Mouse (Mus musculus) layer of hippocampus, adult 2 months (tissue): ENCODE measurements at regions not wholly inside any gene's neighbourhood (a gene's known extent, or its start where the extent isn't known, plus 50 kb on each side); places are given as distances from the start of the nearest gene placed in this dataset.

Experiments used
- DNase-seq, 2 experiments: peaks; one replicate each; pipeline ENCODE4 v3.0.0; 2022; ENCODE audit warnings: low spot score in 2 of 2
- H3K27ac ChIP-seq: fragments of 200-600 bp; 2 replicates; pipeline ENCODE4 v1.8.1; 2022
- H3K4me3 ChIP-seq: fragments of 200-600 bp; 2 replicates; pipeline ENCODE4 v1.8.1; 2022; ENCODE audit warnings: mild to moderate bottlenecking
- CTCF ChIP-seq: fragments of 200-600 bp; conservative IDR thresholded peaks from 2 replicates; pipeline ENCODE4 v1.8.1; 2022; ENCODE audit warnings: antibody characterized with exemption, mild to moderate bottlenecking, moderate library complexity

- no peak for TF ChIP-seq CTCF
- DNase-seq, result no peak
- Histone ChIP-seq H3K4me3 (no peak overlapping the region), H3K27ac (no peak overlapping the region)
Measured at GRCm38 (mm10) chr6:76825953-76826352, 328.4 kb upstream of the Gm9008 start.

GRCm38 (mm10) chr6:76802969-76803368, 305.4 kb upstream of the Gm9008 start:
- TF ChIP-seq CTCF, result no peak
- Histone ChIP-seq H3K27ac (no peak overlapping the region), H3K4me3 (no peak overlapping the region)
- DNase-seq, result no peak

- no peak for TF ChIP-seq CTCF
- no peak for DNase-seq
- Histone ChIP-seq H3K27ac (no peak overlapping the region), H3K4me3 (no peak overlapping the region)
Measured at GRCm38 (mm10) chr6:76780168-76780567, 282.6 kb upstream of the Gm9008 start.

- no peak overlapping the region for H3K4me3 ChIP-seq
- no peak overlapping the region for H3K27ac ChIP-seq
- DNase-seq, result no peak
- TF ChIP-seq CTCF, result no peak
Measured at GRCm38 (mm10) chr6:76778201-76778600, 280.6 kb upstream of the Gm9008 start.

GRCm38 (mm10) chr6:76777080-76777479, 279.5 kb upstream of the Gm9008 start:
- no peak for DNase-seq
- no peak for TF ChIP-seq CTCF
- Histone ChIP-seq H3K27ac (no peak overlapping the region), H3K4me3 (no peak overlapping the region)

- DNase-seq, result peak; percentile 29 to 32
- TF ChIP-seq CTCF, result no peak
- H3K4me3 ChIP-seq, result no peak overlapping the region
- H3K27ac ChIP-seq, result peak overlapping the region; percentile 32; the same call in 1 of the 2 replicates
Measured at GRCm38 (mm10) chr6:76763852-76764251, 266.3 kb upstream of the Gm9008 start.

- no peak overlapping the region for H3K27ac ChIP-seq
- TF ChIP-seq CTCF, result no peak
- no peak for DNase-seq
- no peak overlapping the region for H3K4me3 ChIP-seq
Measured at GRCm38 (mm10) chr6:76754867-76755266, 257.3 kb upstream of the Gm9008 start.
